Comparison of ENCODE assay signal across 14 mouse cellular contexts in the genomic region with DNA sequence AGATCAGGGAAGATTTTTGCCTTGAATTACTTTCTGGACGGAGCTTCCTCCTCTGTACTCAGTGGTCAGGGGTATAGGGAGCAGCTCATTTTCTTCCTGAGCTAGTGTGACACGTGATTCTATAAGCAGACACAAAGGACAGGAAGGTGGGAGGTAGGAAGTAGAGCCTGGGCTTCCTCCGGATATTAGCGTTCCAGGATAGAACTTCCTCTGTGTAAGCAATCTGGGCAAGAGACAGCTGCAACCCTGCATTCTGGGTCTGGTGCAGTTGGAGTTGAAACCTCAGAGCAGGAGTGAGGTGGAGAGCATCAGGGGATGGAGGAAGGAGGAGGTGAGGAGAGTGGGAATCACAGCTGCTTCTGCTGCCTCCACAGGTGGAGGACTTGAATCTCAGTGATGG. TPM values are rescaled to one million over a fixed set of nuclear protein-coding genes. Genes with fewer than 3 reads are reported as not detected.
DNase-seq lines count a peak whose midpoint lies in the region; ATAC-seq and TF ChIP-seq lines count a peak whose summit lies in the region.
"Had no signal": no experiment of that assay in that cellular context is flagged by ENCODE, and none has a peak within 500 bp of the region (broad histone marks: within the 10 kb centered on the region; RNA-seq: fewer than 3 reads in every experiment).

No protein-coding gene starts in this region.

- no peaks in the 10 kb centered on the region for H3K36me3 ChIP-seq in kidney, embryonic 14.5 days (ENCODE audit: control insufficient read depth, insufficient read depth, low read length)
- H3K36me3 ChIP-seq in spleen, adult 2 months (ENCODE audit: control insufficient read depth, insufficient read depth, low read length), result no peaks in the 10 kb centered on the region
- H3K36me3 ChIP-seq in hindbrain, embryonic 16.5 days (ENCODE audit: control insufficient read depth, insufficient read depth, low read length), result no peaks in the 10 kb centered on the region
- H3K36me3 ChIP-seq: G1E; limb, embryonic 13.5 days; neural tube, embryonic 15.5 days had no signal

- 59% methylated on average over 4 of the region's 4 CpGs for WGBS in kidney, embryonic 14.5 days
- 14% methylated on average over 4 of the region's 4 CpGs for WGBS in spleen, adult 2 months
- WGBS in cerebellum, adult 2 months, result 73% methylated on average over 4 of the region's 4 CpGs
- WGBS in hindbrain, embryonic 16.5 days, result 76% methylated on average over 4 of the region's 4 CpGs

- DNase-seq in kidney, postnatal 10 days, result no peak
- DNase-seq in spleen, adult 2 months (ENCODE audit: low read depth in 1 of 2, low spot score in 2 of 2), result no peak
- DNase-seq in spleen, adult 12 weeks (ENCODE audit: low spot score), result no peak
- peak; percentile 13 to 16 for DNase-seq in layer of hippocampus, adult 2 months (ENCODE audit: low spot score in 2 of 2)
- DNase-seq in cerebellum, adult 2 months, result no peak
- DNase-seq: adrenal gland, postnatal 14 days; cerebellum, postnatal 14 days; kidney, postnatal 4 days; midbrain, embryonic 14.5 days had no signal

- H3K4me2 ChIP-seq in kidney, embryonic 14.5 days (replicated peaks; ENCODE audit: low read depth, low read length), result no peak overlapping the region
- no peak overlapping the region for H3K4me2 ChIP-seq in hindbrain, embryonic 16.5 days (ENCODE audit: low read length)
- H3K4me2 ChIP-seq: limb, embryonic 13.5 days; neural tube, embryonic 15.5 days had no signal

- no peak for TF ChIP-seq POLR2A in spleen, adult 2 months (IDR thresholded peaks at IDR 0.05; ENCODE audit: low read depth, low read length)
- no peak for TF ChIP-seq POLR2A in cerebellum, adult 2 months (IDR thresholded peaks at IDR 0.05; ENCODE audit: borderline replicate concordance, insufficient read depth, low read length)

- H3K4me3 ChIP-seq in kidney, embryonic 14.5 days (ENCODE audit: low read length), result no peak overlapping the region; the same call in 1 of the 2 replicates
- peak overlapping the region; percentile 1; the same call in 1 of the 2 replicates for H3K4me3 ChIP-seq in spleen, adult 2 months (ENCODE audit: extremely low read depth, insufficient read depth, insufficient read length)
- no peak overlapping the region for H3K4me3 ChIP-seq in layer of hippocampus, adult 2 months
- H3K4me3 ChIP-seq in cerebellum, adult 2 months (replicated peaks; ENCODE audit: insufficient read depth, low read depth, low read length), result no peak overlapping the region
- no peak overlapping the region for H3K4me3 ChIP-seq in hindbrain, embryonic 16.5 days (ENCODE audit: low read length)
- H3K4me3 ChIP-seq: limb, embryonic 13.5 days; neural tube, embryonic 15.5 days had no signal

- H3K9ac ChIP-seq in kidney, embryonic 14.5 days (ENCODE audit: low read depth, low read length), result no peak overlapping the region
- no peak overlapping the region for H3K9ac ChIP-seq in hindbrain, embryonic 16.5 days (ENCODE audit: low read depth, low read length)
- H3K9ac ChIP-seq: limb, embryonic 13.5 days; neural tube, embryonic 15.5 days had no signal

- TF ChIP-seq CTCF in spleen, adult 2 months (IDR thresholded peaks at IDR 0.05; ENCODE audit: extremely low read depth, insufficient read depth, insufficient read length, insufficient replicate concordance), result no peak
- no peak for TF ChIP-seq CTCF in layer of hippocampus, adult 2 months (conservative IDR thresholded peaks at IDR 0.05)
- no peak for TF ChIP-seq CTCF in cerebellum, adult 2 months (IDR thresholded peaks at IDR 0.05; ENCODE audit: borderline replicate concordance, insufficient read depth, low read depth, low read length)

- H3K27me3 ChIP-seq in kidney, embryonic 14.5 days (ENCODE audit: control insufficient read depth, insufficient read depth, low read length), result no peaks in the 10 kb centered on the region
- H3K27me3 ChIP-seq in spleen, adult 2 months (ENCODE audit: control insufficient read depth, insufficient read depth, low read length), result no peaks in the 10 kb centered on the region
- H3K27me3 ChIP-seq in cerebellum, adult 2 months (ENCODE audit: control insufficient read depth, insufficient read depth, low read length), result no peaks in the 10 kb centered on the region; the same call in 1 of the 2 replicates
- H3K27me3 ChIP-seq in hindbrain, embryonic 16.5 days (replicated peaks; ENCODE audit: control insufficient read depth, insufficient read depth, low read length), result no peaks in the 10 kb centered on the region
- H3K27me3 ChIP-seq: limb, embryonic 13.5 days; neural tube, embryonic 15.5 days had no signal

- H3K27ac ChIP-seq in kidney, embryonic 14.5 days (ENCODE audit: low read depth, low read length), result 0 out of 2 replicates have a peak overlapping the region, but pooled peaks have one; percentile 2
- H3K27ac ChIP-seq in spleen, adult 2 months (ENCODE audit: insufficient read depth, low read length), result 0 out of 2 replicates have a peak overlapping the region, but pooled peaks have one; percentile 28
- H3K27ac ChIP-seq in layer of hippocampus, adult 2 months, result peak overlapping the region; percentile 59; the same call in 1 of the 2 replicates
- no peak overlapping the region for H3K27ac ChIP-seq in cerebellum, adult 2 months (ENCODE audit: insufficient read depth, low read length)
- no peak overlapping the region for H3K27ac ChIP-seq in hindbrain, embryonic 16.5 days (ENCODE audit: low read depth, low read length)
- H3K27ac ChIP-seq: limb, embryonic 13.5 days; neural tube, embryonic 15.5 days had no signal

- H3K4me1 ChIP-seq in kidney, embryonic 14.5 days (ENCODE audit: control insufficient read depth, insufficient read depth, low read length), result no peaks in the 10 kb centered on the region
- no peaks in the 10 kb centered on the region for H3K4me1 ChIP-seq in spleen, adult 2 months (ENCODE audit: control insufficient read depth, insufficient read depth, insufficient read length)
- no peaks in the 10 kb centered on the region for H3K4me1 ChIP-seq in cerebellum, adult 2 months (ENCODE audit: control insufficient read depth, insufficient read depth, low read length)
- H3K4me1 ChIP-seq in hindbrain, embryonic 16.5 days (ENCODE audit: control insufficient read depth, insufficient read depth, low read depth, low read length), result no peaks in the 10 kb centered on the region
- H3K4me1 ChIP-seq: limb, embryonic 13.5 days; neural tube, embryonic 15.5 days had no signal

- no peak for ATAC-seq in kidney, embryonic 14.5 days (ENCODE audit: low FRiP score, low TSS enrichment)
- ATAC-seq in hindbrain, embryonic 16.5 days, result no peak

- no peaks in the 10 kb centered on the region for H3K9me3 ChIP-seq in kidney, embryonic 14.5 days (ENCODE audit: control insufficient read depth, low read length)
- no peaks in the 10 kb centered on the region for H3K9me3 ChIP-seq in hindbrain, embryonic 16.5 days (ENCODE audit: control insufficient read depth, low read length)
- H3K9me3 ChIP-seq: limb, embryonic 13.5 days; neural tube, embryonic 15.5 days had no signal

RNA-seq across cellular contexts. Expression of a gene that starts 40.8 kb away (rescaled TPM):
- polyA plus RNA-seq in kidney, embryonic 14.5 days (2014; fragmentation: Nextera tagmentation; extraction: Ambion mirVana), result 203 and 210 TPM in 2 replicates
- 34.2 and 35.2 TPM in 2 replicates for polyA plus RNA-seq in spleen, adult 2 months (2012; rRNA removed)
- total RNA-seq in layer of hippocampus, adult 2 months (2021), result 100 to 1,000 TPM; 141 to 155 TPM
- 187 and 190 TPM in 2 replicates for polyA plus RNA-seq in cerebellum, adult 2 months (2012; rRNA removed)
- 210 and 225 TPM in 2 replicates for polyA plus RNA-seq in hindbrain, embryonic 16.5 days (2015; fragmentation: Nextera tagmentation; extraction: Ambion mirVana)

RNA-seq across cellular contexts. Expression of a gene that starts 44.8 kb away (rescaled TPM):
- polyA plus RNA-seq in kidney, embryonic 14.5 days (2014; fragmentation: Nextera tagmentation; extraction: Ambion mirVana), result 0.16 TPM in 1 of 2 replicates, not detected in the other
- polyA plus RNA-seq in spleen, adult 2 months (2012; rRNA removed), result not detected in 2 replicates
- under 1 TPM; 0.12 to 0.13 TPM for total RNA-seq in layer of hippocampus, adult 2 months (2021)
- polyA plus RNA-seq in cerebellum, adult 2 months (2012; rRNA removed), result 0.05 and 0.10 TPM in 2 replicates
- 0.11 and 0.25 TPM in 2 replicates for polyA plus RNA-seq in hindbrain, embryonic 16.5 days (2015; fragmentation: Nextera tagmentation; extraction: Ambion mirVana)
- total RNA-seq: adrenal gland, postnatal 14 days had no signal
- polyA plus RNA-seq: G1E; limb, embryonic 13.5 days had no signal

Comparison
In these comparisons a context has a peak if more than half of its experiments do, and no peak if none do; other contexts are left out.
1. H3K27ac ChIP-seq: peak in kidney, embryonic 14.5 days (single experiment), spleen, adult 2 months (single experiment) and layer of hippocampus, adult 2 months (single experiment); none in cerebellum, adult 2 months (single experiment) and hindbrain, embryonic 16.5 days (single experiment).
2. DNase-seq: peak in layer of hippocampus, adult 2 months (2 of 2); none in kidney, postnatal 10 days (single experiment), spleen, adult 2 months (0 of 2), spleen, adult 12 weeks (single experiment) and cerebellum, adult 2 months (0 of 2).